Mouse (Mus musculus) kidney, embryonic 16.5 days (tissue): ENCODE measurements around the gene Ssbp3. TPM values are rescaled to one million over a fixed set of nuclear protein-coding genes. Genes with fewer than 3 reads are reported as not detected.

Source experiments
- ATAC-seq: fragments of 200-750 bp; cut with Nextera tagmentation; 2 replicates; pipeline ENCODE4 v1.8.0; 2017; ENCODE audit warnings: moderate TSS enrichment; ENCODE audit not compliant: low FRiP score, low TSS enrichment
- H3K27ac ChIP-seq: fragments of 300-500 bp; sonication (generic); 2 replicates; pipeline ENCODE4 v1.5.1; 2014; ENCODE audit warnings: low read length
- H3K27me3 ChIP-seq: fragments of 300-500 bp; sonication (generic); 2 replicates; pipeline ENCODE4 v1.6.1; 2014; ENCODE audit warnings: low read length, control low read depth, mixed read lengths; ENCODE audit not compliant: insufficient read depth
- H3K36me3 ChIP-seq: fragments of 300-500 bp; sonication (generic); 2 replicates; pipeline ENCODE4 v1.6.1; 2014; ENCODE audit warnings: low read length, control low read depth, mixed read lengths; ENCODE audit not compliant: insufficient read depth
- H3K4me1 ChIP-seq: fragments of 300-500 bp; sonication (generic); 2 replicates; pipeline ENCODE4 v1.6.1; 2014; ENCODE audit warnings: low read length, control low read depth, mixed read lengths; ENCODE audit not compliant: insufficient read depth
- H3K4me2 ChIP-seq: fragments of 300-500 bp; sonication (generic); replicated peaks from 2 replicates; pipeline ENCODE4 v1.6.1; 2014; ENCODE audit warnings: low read depth, low read length
- H3K4me3 ChIP-seq: fragments of 300-500 bp; sonication (generic); 2 replicates; pipeline ENCODE4 v1.5.1; 2014; ENCODE audit warnings: mild to moderate bottlenecking, low read length
- H3K9ac ChIP-seq: fragments of 300-500 bp; sonication (generic); replicated peaks from 2 replicates; pipeline ENCODE4 v1.6.1; 2014; ENCODE audit warnings: low read length
- H3K9me3 ChIP-seq: fragments of 300-500 bp; sonication (generic); 2 replicates; pipeline ENCODE4 v1.6.1; 2016; ENCODE audit warnings: low read length, control low read depth
- WGBS: fragments of 180-500 bp; shearing (Covaris S2); extraction: QIAGEN DNeasy Blood & Tissue Kit; methylation state at CpG from one replicate; pipeline ENCODE4 v1.1.7; 2014; 5-methylcytosine and 5-hydroxymethylcytosine counted together
- polyA plus RNA-seq: library from polyadenylated mRNA; unstranded; fragments of >200 nt; fragmentation: Nextera tagmentation; extraction: Ambion mirVana; gene quantifications from 2 replicates; pipeline ENCODE4 v1.2.1, GENCODE M21; 2015

The Ssbp3 gene
- polyA plus RNA-seq, 1 experiment from 2014 or later: 79.4 TPM

DNA sequence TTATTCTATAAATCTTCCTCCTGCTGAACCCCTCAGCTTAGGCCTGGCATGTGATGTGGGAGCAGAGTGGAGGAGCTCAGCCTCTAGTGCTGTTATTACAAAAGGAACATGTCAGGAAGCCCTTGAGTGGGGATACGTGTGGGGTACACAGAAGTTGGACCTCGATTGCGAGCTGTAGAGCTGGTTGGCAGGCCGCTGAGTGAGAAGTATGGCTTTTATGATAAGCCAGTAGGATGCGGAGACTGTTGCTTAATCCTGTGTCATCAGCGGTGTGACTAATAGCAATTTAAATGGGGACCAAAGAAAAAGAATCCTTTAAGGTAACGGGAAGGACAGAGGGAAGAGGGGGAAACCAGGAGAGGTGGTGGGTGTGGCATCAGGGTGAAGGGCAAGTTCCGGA is 8.3 kb upstream of the Ssbp3 start:
- WGBS: 84% methylated on average over 8 of the region's 8 CpGs
- H3K9me3 ChIP-seq: no peaks in the 10 kb centered on the region
- H3K27ac ChIP-seq: no peak overlapping the region
- peaks cover 4% of the 10 kb centered on the region for H3K4me1 ChIP-seq
- ATAC-seq: no peak
- no peak overlapping the region for H3K9ac ChIP-seq
- no peak overlapping the region for H3K4me2 ChIP-seq
- no peak overlapping the region for H3K4me3 ChIP-seq
- no peaks in the 10 kb centered on the region for H3K27me3 ChIP-seq
- H3K36me3 ChIP-seq: no peaks in the 10 kb centered on the region

DNA sequence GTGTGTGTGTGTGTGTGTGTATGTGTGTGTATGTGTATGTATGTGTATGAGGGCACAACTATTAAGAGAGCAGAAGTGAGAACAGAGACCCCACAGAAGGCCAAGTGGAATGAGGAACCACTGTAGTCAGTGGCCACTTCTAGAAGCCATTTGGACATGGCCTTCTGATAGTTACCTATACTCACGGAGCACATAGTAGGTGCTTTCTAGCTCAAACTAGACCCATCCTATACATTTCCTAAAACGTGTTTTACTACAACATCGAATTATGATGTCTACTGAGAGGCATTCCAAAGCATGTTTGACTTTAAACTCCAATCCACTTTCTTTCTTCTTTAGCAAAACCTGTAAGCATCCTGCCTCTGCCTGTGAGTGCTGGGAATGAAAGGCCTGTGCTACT is 4.6 kb upstream of the Ssbp3 start:
- Histone ChIP-seq H3K27me3 (no peaks in the 10 kb centered on the region), H3K36me3 (no peaks in the 10 kb centered on the region)
- WGBS: 93% methylated on average over 3 of the region's 3 CpGs

DNA sequence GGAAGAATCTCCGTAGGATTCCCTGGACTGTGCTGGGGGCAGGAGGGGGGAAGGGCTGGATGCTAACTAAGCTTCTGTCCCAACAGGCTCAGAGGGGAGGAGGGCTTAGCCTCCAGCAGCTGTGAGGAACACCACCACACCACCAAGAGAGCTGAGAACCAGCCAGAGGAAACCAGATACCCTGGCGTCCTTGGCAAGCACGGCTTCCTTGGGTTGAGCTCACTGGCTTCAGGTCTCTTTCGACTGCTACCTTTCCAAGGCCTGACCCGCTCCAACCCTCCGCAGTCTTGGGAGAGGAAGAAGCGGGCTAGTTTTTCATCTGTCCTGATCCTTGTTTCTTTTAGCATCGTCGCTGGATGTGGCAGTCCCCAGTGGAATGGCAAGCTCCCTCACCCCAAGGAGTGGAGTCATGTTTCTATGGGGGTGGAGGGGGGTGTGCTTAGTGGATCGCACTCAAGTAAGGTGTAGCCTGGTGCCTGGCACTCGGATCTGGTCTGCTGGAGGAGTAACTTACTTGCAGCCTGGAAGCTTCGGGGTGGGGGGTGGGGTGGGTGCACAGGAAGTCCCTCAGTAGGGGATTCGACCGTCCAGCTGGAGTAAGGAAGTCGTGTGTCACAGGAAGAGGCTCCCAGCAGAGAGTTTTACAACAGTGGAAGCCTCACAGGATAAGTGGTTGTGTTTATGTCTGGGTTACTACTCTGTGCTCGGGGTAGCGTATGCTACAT is 2.6 kb upstream of the Ssbp3 start:
- Histone ChIP-seq H3K36me3 (no peaks in the 10 kb centered on the region), H3K4me2 (peak overlapping the region; percentile 83), H3K4me1 (peaks cover 33% of the 10 kb centered on the region), H3K9ac (peak overlapping the region; percentile 57), H3K27ac (peak overlapping the region; percentile 98), H3K4me3 (peak overlapping the region; percentile 19), H3K27me3 (no peaks in the 10 kb centered on the region), H3K9me3 (no peaks in the 10 kb centered on the region)
- WGBS: 6% methylated on average over 17 of the region's 17 CpGs
- ATAC-seq: peak; percentile 20

More for the DNA sequence above, 4.6 kb upstream of the Ssbp3 start:
- Histone ChIP-seq H3K4me3 (no peak overlapping the region), H3K9ac (no peak overlapping the region), H3K4me1 (peaks cover 31% of the 10 kb centered on the region), H3K4me2 (no peak overlapping the region), H3K9me3 (no peaks in the 10 kb centered on the region), H3K27ac (no peak overlapping the region)
- no peak for ATAC-seq

DNA sequence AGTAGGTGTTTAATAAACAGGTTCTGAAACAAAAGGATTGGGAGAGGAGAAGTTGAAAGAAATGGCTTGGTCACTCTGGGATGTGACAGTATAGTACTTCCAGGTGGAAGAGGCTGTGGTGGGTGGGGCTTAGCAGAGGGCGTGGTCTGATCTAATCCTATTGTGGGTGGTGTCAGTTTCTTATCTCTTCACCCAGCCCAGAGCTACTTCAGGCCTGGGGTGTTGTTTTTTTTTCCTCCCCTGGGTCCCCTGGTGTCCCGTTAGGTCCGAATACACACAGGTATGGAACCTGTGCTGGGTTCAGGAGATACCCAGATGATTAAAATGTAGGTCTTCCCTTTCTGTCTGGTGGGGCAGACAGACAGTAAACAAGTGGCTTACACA is 2.1 kb upstream of the Ssbp3 start:
- Histone ChIP-seq H3K4me1 (peaks cover 38% of the 10 kb centered on the region), H3K9me3 (no peaks in the 10 kb centered on the region), H3K36me3 (no peaks in the 10 kb centered on the region), H3K4me3 (peak overlapping the region; percentile 19; the same call in 1 of the 2 replicates), H3K27me3 (no peaks in the 10 kb centered on the region), H3K4me2 (peak overlapping the region; percentile 83), H3K9ac (peak overlapping the region; percentile 40), H3K27ac (peak overlapping the region; percentile 98)
- 12% methylated on average over 3 of the region's 3 CpGs for WGBS
- peak; percentile 21; the same call in 1 of the 2 replicates for ATAC-seq

DNA sequence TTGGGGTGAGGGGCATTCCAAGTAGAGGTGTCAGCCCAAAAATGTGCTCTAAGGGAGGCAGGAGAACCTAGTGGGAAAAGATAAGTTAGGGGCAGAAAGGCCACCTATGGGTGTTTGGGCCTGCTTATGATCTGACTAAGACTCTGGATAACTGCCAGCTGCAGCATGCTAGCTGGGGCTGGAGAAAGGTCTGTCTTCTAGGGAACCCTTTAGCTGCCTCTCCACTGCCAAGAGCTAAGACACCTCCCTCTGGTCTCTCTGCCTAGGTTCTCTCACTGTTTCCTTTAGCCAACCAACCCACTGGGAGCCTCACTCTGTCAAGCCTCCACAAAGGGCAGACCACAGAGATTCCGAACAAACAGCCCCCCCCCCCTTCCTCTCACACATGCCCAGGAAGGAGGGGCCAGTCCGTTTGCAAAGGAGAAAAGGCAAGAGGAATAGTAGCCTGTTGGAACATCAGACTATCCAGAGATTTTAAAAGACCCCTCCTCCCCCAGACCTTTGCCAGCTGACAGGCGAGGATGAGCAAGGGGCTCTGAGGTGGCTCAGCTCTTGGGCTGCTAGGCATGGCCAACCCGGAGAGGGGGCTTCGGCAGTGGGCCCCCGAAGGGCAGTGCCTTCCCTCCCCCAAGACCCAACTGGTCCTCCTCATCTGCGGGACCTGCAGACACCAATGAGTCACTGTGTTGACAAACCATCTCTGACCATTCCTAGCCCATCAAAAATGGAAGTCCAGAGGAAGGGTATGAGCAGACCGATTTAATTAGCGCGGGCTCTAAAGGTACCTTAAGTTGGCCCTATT is 1.4 kb upstream of the Ssbp3 start:
- peak overlapping the region; percentile 83 for H3K4me2 ChIP-seq
- H3K27me3 ChIP-seq: no peaks in the 10 kb centered on the region
- H3K36me3 ChIP-seq: no peaks in the 10 kb centered on the region
- 3% methylated on average over 10 of the region's 10 CpGs for WGBS
- peaks cover 46% of the 10 kb centered on the region for H3K4me1 ChIP-seq
- peak overlapping the region; percentile 98 for H3K27ac ChIP-seq
- H3K4me3 ChIP-seq: peak overlapping the region; percentile 86
- H3K9ac ChIP-seq: peak overlapping the region; percentile 40
- no peaks in the 10 kb centered on the region for H3K9me3 ChIP-seq
- peak; percentile 10; the same call in 1 of the 2 replicates for ATAC-seq

DNA sequence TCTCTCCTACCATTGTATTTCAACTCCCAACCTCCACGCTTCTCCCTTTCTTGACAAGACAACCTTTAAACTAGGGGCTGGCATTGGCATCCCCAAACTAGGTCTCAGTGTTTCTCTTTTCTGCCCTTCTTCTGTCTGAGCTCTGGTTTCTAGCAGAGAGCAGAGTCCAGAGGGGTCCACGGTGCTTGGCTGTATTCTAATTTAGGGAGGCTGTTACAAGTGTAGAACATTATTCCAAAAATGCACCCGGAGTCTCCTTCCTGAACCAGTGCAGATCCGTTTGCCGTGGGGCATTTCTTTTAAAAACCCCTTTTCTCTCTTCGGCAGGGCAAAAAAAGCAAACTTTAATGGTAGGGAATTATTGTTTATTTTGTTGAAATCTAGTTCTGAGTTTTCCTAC is 704 bp upstream of the Ssbp3 start:
- Histone ChIP-seq H3K4me2 (peak overlapping the region; percentile 83), H3K9me3 (no peaks in the 10 kb centered on the region), H3K4me1 (peaks cover 52% of the 10 kb centered on the region), H3K9ac (peak overlapping the region; percentile 40), H3K36me3 (no peaks in the 10 kb centered on the region), H3K27me3 (no peaks in the 10 kb centered on the region), H3K27ac (peak overlapping the region; percentile 98), H3K4me3 (peak overlapping the region; percentile 86)
- no peak for ATAC-seq
- WGBS: under 1% methylated on average over 6 of the region's 6 CpGs

DNA sequence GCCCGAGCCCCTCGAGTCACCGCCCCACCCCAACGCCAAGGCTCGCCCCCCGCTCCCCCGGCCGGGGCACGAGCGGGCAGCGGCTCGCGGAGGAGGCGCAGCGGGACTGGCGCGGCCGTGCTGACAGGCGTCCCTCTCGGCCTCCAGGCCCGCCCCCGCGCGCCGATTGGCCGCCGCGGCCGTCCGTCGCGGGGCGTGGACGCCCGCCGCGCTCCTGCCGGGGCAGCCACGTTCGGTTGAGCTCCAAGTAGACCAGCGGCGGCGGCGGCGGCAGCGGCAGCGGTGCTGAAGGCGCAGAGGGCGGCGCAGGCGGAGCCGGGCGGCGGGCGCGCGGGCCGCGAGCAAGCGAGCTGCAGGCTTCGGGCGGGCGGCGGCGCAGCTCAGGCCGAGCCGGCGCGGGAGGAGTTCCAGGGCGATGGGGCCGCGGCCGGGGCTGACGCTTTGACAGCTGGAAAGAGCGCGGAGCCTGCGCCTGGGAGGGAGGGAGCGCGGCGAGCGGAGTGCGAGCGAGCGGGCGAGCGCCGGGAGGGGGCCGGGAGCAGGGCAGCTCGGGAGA is 823 bp downstream of the Ssbp3 start:
- Histone ChIP-seq H3K27me3 (no peaks in the 10 kb centered on the region), H3K36me3 (peaks cover 13% of the 10 kb centered on the region), H3K4me3 (peak overlapping the region; percentile 86), H3K9me3 (no peaks in the 10 kb centered on the region), H3K9ac (peak overlapping the region; percentile 94), H3K4me2 (peak overlapping the region; percentile 83), H3K4me1 (peaks cover 59% of the 10 kb centered on the region), H3K27ac (peak overlapping the region; percentile 98)
- peak; percentile 87 for ATAC-seq
- under 1% methylated on average over 62 of the region's 89 CpGs for WGBS

DNA sequence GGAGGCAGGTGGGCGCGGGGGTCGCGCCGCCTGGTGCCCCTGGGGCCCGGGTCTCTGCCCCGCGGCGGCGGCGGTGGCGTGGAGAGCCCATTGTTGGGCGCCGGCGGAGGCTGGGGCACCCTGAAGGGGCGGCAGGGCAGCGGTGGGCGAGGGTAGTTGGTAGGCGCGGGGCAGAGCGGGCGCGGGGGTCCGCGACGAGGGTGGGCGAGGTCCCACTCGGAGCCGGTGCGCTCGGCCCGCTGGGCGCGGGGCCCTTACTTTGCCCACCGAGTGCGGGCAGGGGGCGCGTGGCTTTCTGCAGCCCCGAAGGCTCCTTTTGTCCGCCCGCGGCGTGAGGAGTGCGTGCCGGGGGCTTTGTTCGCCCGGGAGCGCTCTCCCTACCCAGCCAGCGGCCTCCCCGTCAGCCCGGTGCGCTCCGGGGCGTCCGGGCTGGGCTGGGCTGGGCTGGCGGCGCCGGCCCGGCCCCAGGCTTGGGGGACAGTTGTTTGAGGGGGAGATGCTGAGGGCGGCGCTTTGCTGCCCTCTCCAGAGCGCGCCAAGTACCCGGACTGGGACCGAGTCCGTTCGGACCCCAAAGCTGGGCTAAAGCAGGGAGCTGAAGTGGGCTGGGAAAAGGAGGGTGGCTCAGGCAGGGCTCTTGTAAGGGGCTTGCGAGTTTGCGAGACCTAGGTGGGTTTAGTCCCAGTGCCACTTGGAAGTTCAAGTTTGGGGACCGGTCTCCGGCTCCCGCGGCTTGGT is 1.6 kb downstream of the Ssbp3 start:
- Histone ChIP-seq H3K4me1 (peaks cover 56% of the 10 kb centered on the region), H3K4me2 (peak overlapping the region; percentile 83), H3K36me3 (peaks cover 21% of the 10 kb centered on the region), H3K9ac (peak overlapping the region; percentile 94), H3K9me3 (no peaks in the 10 kb centered on the region), H3K4me3 (peak overlapping the region; percentile 86), H3K27me3 (no peaks in the 10 kb centered on the region), H3K27ac (peak overlapping the region; percentile 81)
- ATAC-seq: no peak
- under 1% methylated on average over 63 of the region's 73 CpGs for WGBS

DNA sequence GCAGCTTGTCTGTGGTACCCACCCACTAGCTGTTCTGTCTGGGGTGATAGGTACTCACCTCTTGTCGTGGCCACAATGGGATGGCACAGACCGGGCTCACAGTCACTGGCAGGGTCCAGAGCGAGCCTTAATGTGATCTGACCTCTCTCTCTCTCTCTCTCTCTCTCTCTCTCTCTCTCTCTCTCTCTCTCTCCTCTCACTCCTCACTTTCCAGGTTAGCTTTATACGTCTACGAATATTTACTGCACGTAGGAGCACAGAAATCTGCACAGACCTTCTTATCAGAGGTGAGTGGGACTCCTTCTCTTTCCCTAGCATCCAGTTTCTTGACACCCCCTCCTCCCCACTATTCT is 2.2 kb downstream of the Ssbp3 start:
- Histone ChIP-seq H3K27me3 (no peaks in the 10 kb centered on the region), H3K9ac (peak overlapping the region; percentile 94), H3K4me1 (peaks cover 50% of the 10 kb centered on the region), H3K9me3 (no peaks in the 10 kb centered on the region), H3K4me2 (peak overlapping the region; percentile 83), H3K36me3 (peaks cover 26% of the 10 kb centered on the region), H3K27ac (no peak overlapping the region), H3K4me3 (peak overlapping the region; percentile 86)
- no peak for ATAC-seq
- 3% methylated on average over 6 of the region's 6 CpGs for WGBS
